Mouse (Mus musculus) stomach, embryonic 14.5 days (tissue): ENCODE data around the gene Atp6v0e. TPM values are rescaled to one million over a fixed set of nuclear protein-coding genes. Genes with fewer than 3 reads are reported as not detected.

Source experiments
- ATAC-seq: fragments of 200-750 bp; cut with Nextera tagmentation; 2 replicates; pipeline ENCODE4 v1.8.0; 2017; ENCODE audit warnings: low read depth, moderate TSS enrichment; ENCODE audit not compliant: insufficient number of reproducible peaks, insufficient read depth, low FRiP score
- H3K27ac ChIP-seq: fragments of 300-500 bp; sonication (generic); 2 replicates; pipeline ENCODE4 v1.5.1; 2014; ENCODE audit warnings: mild to moderate bottlenecking, low read length, moderate library complexity, mixed read lengths
- H3K27me3 ChIP-seq: fragments of 300-500 bp; sonication (generic); 2 replicates; pipeline ENCODE4 v1.6.1; 2014; ENCODE audit warnings: low read length, control low read depth, mixed read lengths; ENCODE audit not compliant: control insufficient read depth, insufficient read depth
- H3K36me3 ChIP-seq: fragments of 300-500 bp; sonication (generic); 2 replicates; pipeline ENCODE4 v1.6.1; 2014; ENCODE audit warnings: mild to moderate bottlenecking, control low read depth, low read length, moderate library complexity, mixed read lengths; ENCODE audit not compliant: control insufficient read depth, insufficient read depth
- H3K4me1 ChIP-seq: fragments of 300-500 bp; sonication (generic); 2 replicates; pipeline ENCODE4 v1.6.1; 2014; ENCODE audit warnings: low read length, control low read depth, mixed read lengths; ENCODE audit not compliant: control insufficient read depth, insufficient read depth
- H3K4me2 ChIP-seq: fragments of 300-500 bp; sonication (generic); replicated peaks from 2 replicates; pipeline ENCODE4 v1.6.1; 2014; ENCODE audit warnings: low read depth, low read length, control low read depth
- H3K4me3 ChIP-seq: fragments of 300-500 bp; sonication (generic); 2 replicates; pipeline ENCODE4 v1.5.1; 2014; ENCODE audit warnings: low read depth, low read length, control low read depth
- H3K9ac ChIP-seq: fragments of 300-500 bp; sonication (generic); replicated peaks from 2 replicates; pipeline ENCODE4 v1.6.1; 2014; ENCODE audit warnings: low read depth, mild to moderate bottlenecking, control low read depth, low read length, moderate library complexity, mixed read lengths
- H3K9me3 ChIP-seq: fragments of 300-500 bp; sonication (generic); 2 replicates; pipeline ENCODE4 v1.6.1; 2016; ENCODE audit warnings: low read depth, low read length, control low read depth; ENCODE audit not compliant: control insufficient read depth
- WGBS: fragments of 180-500 bp; shearing (Covaris S2); extraction: QIAGEN DNeasy Blood & Tissue Kit; methylation state at CpG from one replicate; pipeline ENCODE4 v1.1.7; 2014; 5-methylcytosine and 5-hydroxymethylcytosine counted together
- polyA plus RNA-seq: library from polyadenylated mRNA; unstranded; fragments of >200 nt; fragmentation: Nextera tagmentation; extraction: Ambion mirVana; gene quantifications from 2 replicates; pipeline ENCODE4 v1.2.1, GENCODE M21; 2014

Atp6v0e gene
- polyA plus RNA-seq, 1 experiment from 2014 or later, result 179 TPM

- no peaks in the 10 kb centered on the region for H3K9me3 ChIP-seq
- no peak overlapping the region for H3K4me2 ChIP-seq
- H3K4me1 ChIP-seq, result no peaks in the 10 kb centered on the region
- H3K36me3 ChIP-seq, result peaks cover 49% of the 10 kb centered on the region
- no peak overlapping the region for H3K27ac ChIP-seq
- no peaks in the 10 kb centered on the region for H3K27me3 ChIP-seq
- H3K4me3 ChIP-seq, result no peak overlapping the region
- no peak for ATAC-seq
- WGBS, result 92% methylated on average over 7 of the region's 7 CpGs
- H3K9ac ChIP-seq, result no peak overlapping the region
Observed at GRCm38 (mm10) chr17:26634539-26634938, 28.5 kb upstream of the Atp6v0e start.

- Histone ChIP-seq H3K4me1 (no peaks in the 10 kb centered on the region), H3K4me3 (no peak overlapping the region), H3K27ac (no peak overlapping the region), H3K36me3 (peaks cover 49% of the 10 kb centered on the region), H3K4me2 (no peak overlapping the region), H3K27me3 (no peaks in the 10 kb centered on the region), H3K9me3 (no peaks in the 10 kb centered on the region), H3K9ac (no peak overlapping the region)
- 86% methylated on average over 7 of the region's 7 CpGs for WGBS
- ATAC-seq, result no peak
Observed at GRCm38 (mm10) chr17:26635951-26636350, 27.1 kb upstream of the Atp6v0e start.

- Histone ChIP-seq H3K27me3 (no peaks in the 10 kb centered on the region), H3K4me1 (no peaks in the 10 kb centered on the region), H3K4me3 (no peak overlapping the region), H3K36me3 (peaks cover 57% of the 10 kb centered on the region), H3K4me2 (no peak overlapping the region), H3K9me3 (no peaks in the 10 kb centered on the region), H3K9ac (no peak overlapping the region), H3K27ac (no peak overlapping the region)
- WGBS, result 49% methylated on average over 4 of the region's 4 CpGs
- ATAC-seq, result no peak
Observed at GRCm38 (mm10) chr17:26637851-26638250, 25.2 kb upstream of the Atp6v0e start.

GRCm38 (mm10) chr17:26638655-26639054, 24.4 kb upstream of the Atp6v0e start:
- Histone ChIP-seq H3K27me3 (no peaks in the 10 kb centered on the region), H3K4me2 (no peak overlapping the region), H3K4me1 (no peaks in the 10 kb centered on the region), H3K9ac (no peak overlapping the region), H3K4me3 (no peak overlapping the region), H3K9me3 (no peaks in the 10 kb centered on the region), H3K27ac (no peak overlapping the region), H3K36me3 (peaks cover 61% of the 10 kb centered on the region)
- WGBS, result 12% methylated on average over 7 of the region's 7 CpGs
- ATAC-seq, result peak; percentile 40; the same call in 1 of the 2 replicates

DNA sequence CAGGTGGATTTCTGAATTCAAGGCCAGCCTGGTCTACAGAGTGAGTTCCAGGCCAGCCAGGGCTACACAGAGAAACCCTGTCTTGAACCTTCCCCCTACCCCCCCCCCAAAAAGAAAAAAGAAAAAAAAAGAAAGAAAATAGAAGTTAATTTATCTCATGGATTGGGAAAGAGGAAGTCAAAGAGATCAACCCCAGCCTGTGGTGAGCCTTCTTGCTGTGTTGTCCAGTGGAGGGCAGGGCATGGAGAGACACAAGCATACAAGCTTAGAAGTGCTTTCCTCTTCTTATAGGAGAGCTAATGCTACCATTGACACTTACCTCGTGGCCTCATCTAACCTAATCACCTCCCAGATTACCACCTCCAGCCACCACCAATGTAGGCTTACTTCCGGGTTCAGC, 23.2 kb upstream of the Atp6v0e start:
- Histone ChIP-seq H3K4me2 (no peak overlapping the region), H3K9me3 (no peaks in the 10 kb centered on the region), H3K36me3 (peaks cover 63% of the 10 kb centered on the region), H3K4me1 (no peaks in the 10 kb centered on the region), H3K27ac (no peak overlapping the region), H3K4me3 (no peak overlapping the region), H3K27me3 (no peaks in the 10 kb centered on the region), H3K9ac (no peak overlapping the region)
- WGBS, result 92% methylated on average over 2 of the region's 2 CpGs
- no peak for ATAC-seq

- H3K4me1 ChIP-seq, result no peaks in the 10 kb centered on the region
- H3K9me3 ChIP-seq, result no peaks in the 10 kb centered on the region
- ATAC-seq, result no peak
- no peaks in the 10 kb centered on the region for H3K27me3 ChIP-seq
- no peak overlapping the region for H3K27ac ChIP-seq
- H3K4me3 ChIP-seq, result no peak overlapping the region
- H3K9ac ChIP-seq, result no peak overlapping the region
- H3K36me3 ChIP-seq, result peaks cover 63% of the 10 kb centered on the region
- 92% methylated on average over 3 of the region's 3 CpGs for WGBS
- no peak overlapping the region for H3K4me2 ChIP-seq
Observed at GRCm38 (mm10) chr17:26640286-26640740, 22.7 kb upstream of the Atp6v0e start.

DNA sequence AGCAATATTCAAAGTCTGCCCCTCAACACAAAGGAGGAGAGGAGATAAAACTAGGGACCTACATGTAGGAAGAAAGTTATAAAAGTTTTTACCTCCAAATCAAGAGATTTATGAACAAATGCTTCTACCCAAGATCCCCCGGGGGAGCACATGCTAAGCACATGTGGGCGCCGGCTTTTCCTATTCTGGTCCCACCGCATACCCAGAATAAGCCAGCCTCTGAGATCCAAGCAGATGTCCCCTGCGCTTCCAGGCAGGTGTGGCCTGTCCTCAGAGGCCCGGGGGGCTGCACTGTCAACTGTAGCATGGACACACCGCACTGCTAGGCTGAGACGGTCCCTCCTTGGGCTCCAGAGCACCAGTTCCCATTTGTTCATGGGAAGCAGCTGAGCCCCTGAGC, 19.6 kb upstream of the Atp6v0e start:
- Histone ChIP-seq H3K9me3 (no peaks in the 10 kb centered on the region), H3K27ac (no peak overlapping the region), H3K27me3 (no peaks in the 10 kb centered on the region), H3K4me1 (no peaks in the 10 kb centered on the region), H3K4me2 (no peak overlapping the region), H3K36me3 (peaks cover 66% of the 10 kb centered on the region), H3K4me3 (no peak overlapping the region), H3K9ac (no peak overlapping the region)
- 96% methylated on average over 8 of the region's 8 CpGs for WGBS
- no peak for ATAC-seq

DNA sequence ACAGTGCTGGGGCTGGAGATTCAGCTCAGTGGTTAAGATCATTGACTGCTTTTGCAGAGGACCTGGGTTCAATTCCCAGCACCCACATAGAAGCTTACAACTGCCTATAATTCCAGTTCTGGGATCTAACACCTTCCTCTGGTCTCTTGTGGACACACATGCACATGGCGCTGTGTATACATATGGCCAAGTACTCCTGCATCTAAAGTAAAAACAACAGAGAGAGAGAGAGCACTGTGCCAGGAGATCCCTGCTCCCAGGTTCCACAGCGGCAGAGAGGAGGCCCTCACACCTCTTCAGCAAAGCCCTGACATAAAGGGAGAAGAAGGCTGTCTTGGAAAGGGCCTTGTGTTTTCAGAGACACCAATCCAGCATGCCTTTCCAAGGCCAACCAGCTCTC, 19.0 kb upstream of the Atp6v0e start:
- Histone ChIP-seq H3K9me3 (no peaks in the 10 kb centered on the region), H3K4me3 (no peak overlapping the region), H3K4me2 (no peak overlapping the region), H3K9ac (no peak overlapping the region), H3K27me3 (no peaks in the 10 kb centered on the region), H3K27ac (no peak overlapping the region), H3K36me3 (peaks cover 70% of the 10 kb centered on the region), H3K4me1 (no peaks in the 10 kb centered on the region)
- WGBS, result 100% methylated on average over 2 of the region's 2 CpGs
- ATAC-seq, result no peak
